Mouse (Mus musculus): ENCODE results near the gene Arhgef39. TPM values are rescaled to one million over a fixed set of nuclear protein-coding genes. Genes with fewer than 3 reads are reported as not detected.

Gene Arhgef39
- polyA plus RNA-seq (2015; fragmentation: Nextera tagmentation; extraction: Ambion mirVana): 44.5 and 52.0 TPM in 2 replicates

- Histone ChIP-seq H3K4me1 (peaks cover 26% of the 10 kb centered on the region), H3K27ac (peak within 1 kb of the TSS; percentile 64; the same call in 1 of the 2 replicates), H3K9ac (peak within 1 kb of the TSS; percentile 47), H3K4me3 (replicated peaks) (peak within 1 kb of the TSS; percentile 62), H3K4me2 (peak within 1 kb of the TSS; percentile 74), H3K36me3 (peaks cover 8% of the 10 kb centered on the region; the same call in 1 of the 2 replicates), H3K27me3 (replicated peaks) (no peaks in the 10 kb centered on the region), H3K9me3 (no peaks in the 10 kb centered on the region)
- WGBS: 6% methylated on average over 50 of the region's 50 CpGs
- peak; percentile 90 for ATAC-seq (ENCODE audit: insufficient read depth, low FRiP score, low read depth)
These were observed at the start of gene Arhgef39 for GRCm38 (mm10) chr4:43499407-43500333. Gene Arhgef39 (minus strand): TSS chr4:43499695.

- WGBS: 93% methylated on average over 12 of the region's 12 CpGs
- no peak overlapping the region for H3K9ac ChIP-seq
- H3K27ac ChIP-seq: no peak overlapping the region
- no peak for ATAC-seq (ENCODE audit: insufficient read depth, low FRiP score, low read depth)
- H3K36me3 ChIP-seq: peaks cover 93% of the 10 kb centered on the region
- no peak overlapping the region for H3K4me2 ChIP-seq
- H3K9me3 ChIP-seq: no peaks in the 10 kb centered on the region
- H3K27me3 ChIP-seq (replicated peaks): no peaks in the 10 kb centered on the region
- H3K4me1 ChIP-seq: no peaks in the 10 kb centered on the region
- H3K4me3 ChIP-seq (replicated peaks): no peak overlapping the region
These were observed 49.6 kb upstream of the Arhgef39 start for GRCm38 (mm10) chr4:43549055-43549454.

- 94% methylated on average over 8 of the region's 8 CpGs for WGBS
- Histone ChIP-seq H3K4me2 (no peak overlapping the region), H3K9me3 (no peaks in the 10 kb centered on the region), H3K4me3 (replicated peaks) (no peak overlapping the region), H3K4me1 (no peaks in the 10 kb centered on the region), H3K27ac (no peak overlapping the region), H3K27me3 (replicated peaks) (no peaks in the 10 kb centered on the region), H3K36me3 (peaks cover 93% of the 10 kb centered on the region), H3K9ac (no peak overlapping the region)
- no peak for ATAC-seq (ENCODE audit: insufficient read depth, low FRiP score, low read depth)
These were observed 47.7 kb upstream of the Arhgef39 start for GRCm38 (mm10) chr4:43547160-43547559.

- H3K27me3 ChIP-seq (replicated peaks): no peaks in the 10 kb centered on the region
- no peak overlapping the region for H3K4me2 ChIP-seq
- no peak overlapping the region for H3K27ac ChIP-seq
- ATAC-seq (ENCODE audit: insufficient read depth, low FRiP score, low read depth): no peak
- no peak overlapping the region for H3K4me3 ChIP-seq (replicated peaks)
- H3K36me3 ChIP-seq: peaks cover 92% of the 10 kb centered on the region
- H3K9ac ChIP-seq: no peak overlapping the region
- no peaks in the 10 kb centered on the region for H3K9me3 ChIP-seq
- H3K4me1 ChIP-seq: no peaks in the 10 kb centered on the region
- WGBS: 90% methylated on average over 12 of the region's 12 CpGs
These were observed 47.0 kb upstream of the Arhgef39 start for GRCm38 (mm10) chr4:43546375-43547047.

GRCm38 (mm10) chr4:43542044-43542443 is 42.5 kb upstream of the Arhgef39 start:
- 60% methylated on average over 2 of the region's 3 CpGs for WGBS
- Histone ChIP-seq H3K4me3 (replicated peaks) (no peak overlapping the region), H3K27me3 (replicated peaks) (no peaks in the 10 kb centered on the region), H3K36me3 (peaks cover 88% of the 10 kb centered on the region), H3K9ac (no peak overlapping the region), H3K4me1 (no peaks in the 10 kb centered on the region), H3K4me2 (no peak overlapping the region), H3K27ac (no peak overlapping the region), H3K9me3 (no peaks in the 10 kb centered on the region)
- ATAC-seq (ENCODE audit: insufficient read depth, low FRiP score, low read depth): no peak

- Histone ChIP-seq H3K27ac (no peak overlapping the region), H3K27me3 (replicated peaks) (no peaks in the 10 kb centered on the region), H3K9me3 (no peaks in the 10 kb centered on the region), H3K4me2 (no peak overlapping the region), H3K36me3 (peaks cover 91% of the 10 kb centered on the region), H3K4me3 (replicated peaks) (no peak overlapping the region), H3K9ac (no peak overlapping the region), H3K4me1 (no peaks in the 10 kb centered on the region)
- ATAC-seq (ENCODE audit: insufficient read depth, low FRiP score, low read depth): no peak
- 91% methylated on average over 9 of the region's 9 CpGs for WGBS
These were observed 36.5 kb upstream of the Arhgef39 start for GRCm38 (mm10) chr4:43536031-43536430.

- no peak overlapping the region for H3K9ac ChIP-seq
- ATAC-seq (ENCODE audit: insufficient read depth, low FRiP score, low read depth): no peak
- H3K27me3 ChIP-seq (replicated peaks): no peaks in the 10 kb centered on the region
- no peak overlapping the region for H3K4me3 ChIP-seq (replicated peaks)
- no peaks in the 10 kb centered on the region for H3K9me3 ChIP-seq
- H3K36me3 ChIP-seq: peaks cover 88% of the 10 kb centered on the region
- no peak overlapping the region for H3K27ac ChIP-seq
- no peaks in the 10 kb centered on the region for H3K4me1 ChIP-seq
- H3K4me2 ChIP-seq: no peak overlapping the region
- 91% methylated on average over 8 of the region's 8 CpGs for whole genome bisulfite sequencing
These were observed 36.1 kb upstream of the Arhgef39 start for GRCm38 (mm10) chr4:43535628-43536027.

- H3K27ac ChIP-seq: no peak overlapping the region
- H3K4me3 ChIP-seq (replicated peaks): no peak overlapping the region
- H3K9me3 ChIP-seq: no peaks in the 10 kb centered on the region
- no peak overlapping the region for H3K4me2 ChIP-seq
- peaks cover 65% of the 10 kb centered on the region for H3K36me3 ChIP-seq
- no peak for ATAC-seq (ENCODE audit: insufficient read depth, low FRiP score, low read depth)
- no peak overlapping the region for H3K9ac ChIP-seq
- H3K4me1 ChIP-seq: no peaks in the 10 kb centered on the region
- no peaks in the 10 kb centered on the region for H3K27me3 ChIP-seq (replicated peaks)
- 84% methylated on average over 9 of the region's 9 CpGs for WGBS
These were observed 33.8 kb upstream of the Arhgef39 start for GRCm38 (mm10) chr4:43533270-43533669.

GRCm38 (mm10) chr4:43530581-43530980 is 31.1 kb upstream of the Arhgef39 start:
- Histone ChIP-seq H3K9ac (no peak overlapping the region), H3K4me3 (replicated peaks) (no peak overlapping the region), H3K27ac (no peak overlapping the region), H3K27me3 (replicated peaks) (no peaks in the 10 kb centered on the region), H3K36me3 (peaks cover 41% of the 10 kb centered on the region), H3K9me3 (no peaks in the 10 kb centered on the region), H3K4me2 (no peak overlapping the region), H3K4me1 (no peaks in the 10 kb centered on the region)
- WGBS: 13% methylated on average over 7 of the region's 7 CpGs
- ATAC-seq (ENCODE audit: insufficient read depth, low FRiP score, low read depth): no peak

- Histone ChIP-seq H3K36me3 (peaks cover 36% of the 10 kb centered on the region), H3K4me1 (no peaks in the 10 kb centered on the region), H3K27ac (no peak overlapping the region; the same call in 1 of the 2 replicates), H3K4me3 (replicated peaks) (no peak overlapping the region), H3K9ac (no peak overlapping the region), H3K9me3 (no peaks in the 10 kb centered on the region), H3K27me3 (replicated peaks) (no peaks in the 10 kb centered on the region), H3K4me2 (no peak overlapping the region; the same call in 1 of the 2 replicates)
- ATAC-seq (ENCODE audit: insufficient read depth, low FRiP score, low read depth): no peak
- WGBS: 42% methylated on average over 8 of the region's 8 CpGs
These were observed 30.6 kb upstream of the Arhgef39 start for GRCm38 (mm10) chr4:43530081-43530501.

GRCm38 (mm10) chr4:43528487-43528886 is 29.0 kb upstream of the Arhgef39 start:
- H3K4me3 ChIP-seq (replicated peaks): no peak overlapping the region
- H3K27ac ChIP-seq: no peak overlapping the region
- peaks cover 23% of the 10 kb centered on the region for H3K36me3 ChIP-seq
- 85% methylated on average over 9 of the region's 9 CpGs for WGBS
- ATAC-seq (ENCODE audit: insufficient read depth, low FRiP score, low read depth): no peak
- H3K27me3 ChIP-seq (replicated peaks): no peaks in the 10 kb centered on the region
- no peak overlapping the region for H3K9ac ChIP-seq
- peaks cover 6% of the 10 kb centered on the region; the same call in 1 of the 2 replicates for H3K4me1 ChIP-seq
- H3K9me3 ChIP-seq: no peaks in the 10 kb centered on the region
- H3K4me2 ChIP-seq: no peak overlapping the region

GRCm38 (mm10) chr4:43527880-43528279 is 28.4 kb upstream of the Arhgef39 start:
- Histone ChIP-seq H3K4me1 (peaks cover 10% of the 10 kb centered on the region; the same call in 1 of the 2 replicates), H3K36me3 (peaks cover 17% of the 10 kb centered on the region), H3K27ac (no peak overlapping the region), H3K9me3 (no peaks in the 10 kb centered on the region), H3K4me3 (replicated peaks) (no peak overlapping the region), H3K27me3 (replicated peaks) (no peaks in the 10 kb centered on the region), H3K4me2 (no peak overlapping the region), H3K9ac (no peak overlapping the region)
- WGBS: 66% methylated on average over 5 of the region's 5 CpGs
- ATAC-seq (ENCODE audit: insufficient read depth, low FRiP score, low read depth): no peak
